Mouse (Mus musculus) lung, postnatal 0 days (tissue): ENCODE measurements around the gene Il17rd.

ENCODE experiments used
- CTCF ChIP-seq: IDR thresholded peaks from 2 replicates; pipeline ENCODE4 v1.5.1; 2016; ENCODE audit warnings: antibody characterized with exemption, mild to moderate bottlenecking
- EP300 ChIP-seq: IDR thresholded peaks from 2 replicates; pipeline ENCODE4 v1.6.1; 2016; ENCODE audit warnings: antibody characterized with exemption, mild to moderate bottlenecking, control low read depth

DNA sequence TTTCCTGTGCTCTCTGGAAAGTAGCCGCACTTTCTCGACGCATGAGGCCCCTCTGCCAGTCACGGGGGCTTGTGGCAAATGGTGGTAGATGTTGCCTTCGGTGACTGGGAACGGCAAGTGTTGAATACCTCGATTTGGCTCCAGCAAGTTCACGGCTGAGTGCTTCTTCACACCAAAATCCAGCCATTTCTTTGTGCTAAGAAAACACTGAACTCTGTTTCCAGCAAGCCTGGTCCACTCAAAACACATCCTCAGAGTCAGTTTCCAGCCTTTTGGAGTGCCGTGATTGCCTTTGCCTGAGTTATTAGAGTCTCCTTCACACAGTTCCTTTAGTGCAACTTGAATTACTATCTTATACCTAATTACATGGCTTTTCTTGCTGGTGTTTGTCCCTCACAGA, 11.3 kb downstream of the Il17rd start:
- TF ChIP-seq CTCF (no peak), EP300 (no peak)
